21 mouse cellular contexts compared by ENCODE assay signal in genomic region chr1:83970641-83971285, GRCm38 (mm10).
A peak's percentile ranks its signal among the peaks of the same experiment; 100 is the strongest.
DNase-seq lines count a peak whose midpoint lies in the region; ATAC-seq and TF ChIP-seq lines count a peak whose summit lies in the region.
"Had no signal": no experiment of that assay in that cellular context is flagged by ENCODE, and none has a peak within 500 bp of the region (broad histone marks: within the 10 kb centered on the region; RNA-seq: fewer than 3 reads in every experiment).

No protein-coding gene starts in this region.

- 15% methylated on average over 8 of the region's 8 CpGs for WGBS in cerebellum, adult 2 months
- 33% methylated on average over 8 of the region's 8 CpGs for WGBS in hindbrain, postnatal 0 days

- H3K36me3 ChIP-seq in hindbrain, postnatal 0 days (ENCODE audit: insufficient read depth, low read length), result no peaks in the 10 kb centered on the region
- H3K36me3 ChIP-seq: heart, embryonic 12.5 days had no signal

- no peak for TF ChIP-seq CTCF in cerebellum, adult 2 months (IDR thresholded peaks at IDR 0.05; ENCODE audit: borderline replicate concordance, insufficient read depth, low read depth, low read length)
- no peak for TF ChIP-seq CTCF in hindbrain, postnatal 0 days (IDR thresholded peaks at IDR 0.05; ENCODE audit: low read depth)

- intact Hi-C loops in left cerebral cortex, postnatal 4 days (cut with DNase I), result no loop called here
- intact Hi-C loops in left cerebral cortex, postnatal 10 days (cut with DNase I), result no loop called here
- intact Hi-C loops in gastrocnemius, postnatal 14 days (cut with DNase I; ENCODE audit: low total_unique reads), result no loop called here

- H3K4me1 ChIP-seq in cerebellum, adult 2 months (ENCODE audit: control insufficient read depth, insufficient read depth, low read length), result no peaks in the 10 kb centered on the region
- no peaks in the 10 kb centered on the region for H3K4me1 ChIP-seq in hindbrain, postnatal 0 days (ENCODE audit: insufficient read depth, low read length)
- H3K4me1 ChIP-seq: heart, embryonic 12.5 days had no signal

- peak; percentile 14 to 32 for DNase-seq in cerebellum, postnatal 14 days
- DNase-seq in cerebellum, adult 2 months, result no peak
- peak; percentile 17 for DNase-seq in left cerebral cortex, postnatal 4 days
- no peak for DNase-seq in left cerebral cortex, postnatal 10 days (ENCODE audit: extremely low spot score in 1 of 2, low spot score in 2 of 2)
- DNase-seq in brain, adult 2 months (ENCODE audit: low read depth, low spot score), result peak; percentile 13
- peak; percentile 60 for DNase-seq in hindbrain, postnatal 0 days (ENCODE audit: low spot score)
- no peak for DNase-seq in gastrocnemius, postnatal 14 days
- no peak for DNase-seq in adrenal gland, adult 18-20 months (ENCODE audit: low spot score in 2 of 2)
- DNase-seq: adrenal gland, postnatal 14 days; cerebellum, postnatal 25 days; embryo, embryonic 11 days; forebrain, postnatal 0 days; gastrocnemius, postnatal 25 days; heart, adult 18-20 months; heart, postnatal 10 days; kidney, adult 18-20 months; right cerebral cortex, postnatal 25 days had no signal

- no peak overlapping the region for H3K4me3 ChIP-seq in cerebellum, adult 2 months (replicated peaks; ENCODE audit: insufficient read depth, low read depth, low read length)
- H3K4me3 ChIP-seq in hindbrain, postnatal 0 days (ENCODE audit: low read length), result no peak overlapping the region
- H3K4me3 ChIP-seq: heart, embryonic 12.5 days; left cerebral cortex, adult 2 months had no signal

- H3K27me3 ChIP-seq in cerebellum, adult 2 months (ENCODE audit: control insufficient read depth, insufficient read depth, low read length), result no peaks in the 10 kb centered on the region
- H3K27me3 ChIP-seq in hindbrain, postnatal 0 days (ENCODE audit: insufficient read depth, low read length), result no peaks in the 10 kb centered on the region
- H3K27me3 ChIP-seq: heart, embryonic 12.5 days had no signal

- no peak overlapping the region for H3K27ac ChIP-seq in cerebellum, adult 2 months (ENCODE audit: insufficient read depth, low read length)
- H3K27ac ChIP-seq in hindbrain, postnatal 0 days, result no peak overlapping the region
- H3K27ac ChIP-seq: kidney, postnatal 0 days; left cerebral cortex, adult 2 months; macrophage had no signal

- no peak for TF ChIP-seq POLR2A in cerebellum, adult 2 months (IDR thresholded peaks at IDR 0.05; ENCODE audit: borderline replicate concordance, insufficient read depth, low read length)

- ATAC-seq in hindbrain, postnatal 0 days, result peak; percentile 87
- ATAC-seq: forebrain, postnatal 0 days had no signal

- H3K4me2 ChIP-seq in hindbrain, postnatal 0 days (ENCODE audit: low read depth, low read length), result no peak overlapping the region
- H3K4me2 ChIP-seq: heart, embryonic 12.5 days had no signal

- H3K9ac ChIP-seq in hindbrain, postnatal 0 days (replicated peaks; ENCODE audit: low read length), result no peak overlapping the region
- H3K9ac ChIP-seq: forebrain, postnatal 0 days; heart, embryonic 12.5 days had no signal

- H3K9me3 ChIP-seq in hindbrain, postnatal 0 days (ENCODE audit: low read length), result no peaks in the 10 kb centered on the region
- H3K9me3 ChIP-seq: heart, embryonic 12.5 days had no signal

Comparison
In these comparisons a context has a peak if more than half of its experiments do, and no peak if none do; other contexts are left out.
1. DNase-seq: peak in cerebellum, postnatal 14 days (2 of 2), left cerebral cortex, postnatal 4 days (single experiment), brain, adult 2 months (single experiment) and hindbrain, postnatal 0 days (single experiment); none in cerebellum, adult 2 months (0 of 2), left cerebral cortex, postnatal 10 days (0 of 2), gastrocnemius, postnatal 14 days (single experiment) and adrenal gland, adult 18-20 months (0 of 2).